Mouse (Mus musculus): Measurements from ENCODE around the gene Il27ra.
"Not testable (repeated sequence)": the region's sequence is repeated elsewhere in the genome, so short reads cannot be mapped to it uniquely, and the experiment has no call there.

Gene Il27ra

DNA sequence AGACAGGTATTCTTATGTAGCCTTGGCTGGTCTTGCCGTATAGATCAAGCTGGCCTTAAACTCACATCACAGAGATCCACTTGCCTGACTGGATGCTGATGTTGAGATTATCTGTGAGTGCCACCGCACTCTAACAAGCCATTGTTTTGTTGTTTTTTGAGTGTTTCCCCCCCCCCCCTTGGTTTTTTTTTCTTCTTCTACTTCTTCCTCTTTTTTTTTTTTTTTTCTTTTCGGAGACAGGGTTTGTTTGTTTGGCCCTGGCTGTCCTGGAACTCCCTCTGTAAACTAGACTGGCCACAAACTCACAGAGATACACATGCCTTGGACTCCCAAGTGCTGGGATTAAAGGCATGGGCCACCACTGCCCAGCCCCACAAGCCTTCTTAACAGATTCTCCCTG, 48.4 kb downstream of the Il27ra start:
- DNase-seq, result no peak

DNA sequence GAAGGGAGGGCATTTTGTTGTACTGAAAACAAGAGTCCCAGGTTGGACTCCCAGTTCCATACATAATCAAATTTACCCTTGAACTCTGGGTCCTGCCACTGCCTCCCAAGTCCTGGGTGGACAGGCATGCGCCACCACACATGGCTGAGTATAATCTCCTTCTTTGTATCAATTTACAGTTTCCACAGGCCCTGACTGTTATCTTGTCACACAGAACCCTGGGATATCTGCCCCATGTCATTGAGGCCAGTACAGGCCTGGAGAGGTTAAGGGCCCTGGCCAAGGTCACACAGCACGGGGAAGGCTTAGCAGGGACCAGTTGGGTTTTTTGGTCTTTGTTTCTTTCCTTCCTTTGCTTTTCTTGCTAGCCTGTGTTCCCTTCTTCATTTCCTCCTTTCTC, 49.9 kb downstream of the Il27ra start:
- no peak for DNase-seq

- no peak for DNase-seq
These were observed 52.2 kb downstream of the Il27ra start for GRCm38 (mm10) chr8:83990170-83990569.

DNA sequence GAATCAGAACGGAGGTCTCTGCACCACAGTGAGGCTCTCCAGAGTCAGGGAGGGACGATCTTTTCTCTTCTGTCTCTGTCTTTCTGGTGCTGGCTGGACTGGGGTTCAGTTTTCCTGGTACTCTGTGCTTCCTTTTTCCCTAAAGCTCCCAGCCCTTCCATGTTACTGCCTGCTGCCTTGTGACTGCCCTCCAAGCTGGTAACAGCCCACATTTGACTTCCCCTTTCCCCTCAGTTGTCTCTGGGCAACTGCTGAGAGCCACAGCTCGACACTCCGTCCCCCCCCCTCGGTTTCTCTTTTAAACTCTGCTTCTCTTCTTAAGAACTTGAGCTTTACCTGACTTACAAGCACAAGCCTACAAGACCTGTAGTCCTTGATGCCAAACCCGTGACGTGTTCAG, 53.1 kb downstream of the Il27ra start:
- DNase-seq, result no peak

GRCm38 (mm10) chr8:83983222-83983621, 59.2 kb downstream of the Il27ra start:
- DNase-seq, result not testable (repeated sequence)

GRCm38 (mm10) chr8:83982449-83982848, 59.9 kb downstream of the Il27ra start:
- DNase-seq, result no peak

GRCm38 (mm10) chr8:83981533-83981932, 60.9 kb downstream of the Il27ra start:
- DNase-seq, result no peak

DNA sequence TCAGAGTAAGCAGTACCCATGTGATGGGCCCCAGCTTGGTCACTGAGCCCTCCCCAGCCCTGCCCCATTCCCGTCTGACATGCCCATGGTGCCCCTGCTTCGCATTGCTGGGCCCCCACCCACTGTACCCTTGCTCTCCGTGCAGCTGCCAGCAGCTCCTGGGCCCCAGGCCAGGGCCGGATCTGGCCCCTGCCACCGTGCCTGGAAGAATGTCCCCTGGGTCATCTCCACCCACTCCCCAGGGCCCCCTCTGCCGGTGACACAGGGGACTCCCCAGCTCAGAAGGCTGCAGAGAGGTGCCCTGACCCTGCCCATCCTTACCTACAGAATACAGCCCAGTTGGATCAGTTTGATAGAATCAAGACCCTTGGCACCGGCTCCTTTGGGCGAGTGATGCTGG, 61.5 kb downstream of the Il27ra start:
- DNase-seq, result no peak
